ENCODE assay signal across 22 mouse cellular contexts in the genomic region with DNA sequence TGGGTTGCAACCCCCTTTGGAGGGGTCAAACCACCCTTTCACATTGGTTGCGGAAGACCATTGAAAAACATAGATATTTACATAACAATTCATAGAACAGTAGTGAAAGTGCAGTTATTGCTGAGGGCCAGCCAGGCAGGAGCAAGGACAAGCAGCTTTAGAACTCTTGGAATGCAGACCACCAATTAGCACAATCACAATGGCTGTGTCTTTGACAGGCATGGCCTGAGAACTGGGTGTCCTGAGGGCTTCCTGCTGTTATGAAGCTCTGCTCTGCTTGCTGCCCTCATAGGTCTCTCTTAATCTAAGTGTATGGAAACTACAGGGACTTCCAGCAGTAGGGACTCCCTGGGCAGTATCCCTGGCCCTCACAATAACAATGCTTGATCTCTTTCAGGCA.
"Had no signal": no experiment of that assay in that cellular context is flagged by ENCODE, and none has a peak within 500 bp of the region (broad histone marks: within the 10 kb centered on the region; RNA-seq: fewer than 3 reads in every experiment).

No protein-coding gene starts in this region.

- H3K9ac ChIP-seq: kidney, embryonic 15.5 days; limb, embryonic 12.5 days; limb, embryonic 15.5 days; liver, embryonic 12.5 days; liver, embryonic 15.5 days; midbrain, embryonic 15.5 days; neural tube, embryonic 13.5 days had no signal

- H3K27ac ChIP-seq: kidney, embryonic 15.5 days; limb, embryonic 12.5 days; limb, embryonic 15.5 days; liver, embryonic 12.5 days; liver, embryonic 15.5 days; midbrain, embryonic 15.5 days; neural tube, embryonic 13.5 days; stomach, postnatal 0 days had no signal

- H3K4me1 ChIP-seq: kidney, embryonic 15.5 days; limb, embryonic 12.5 days; limb, embryonic 15.5 days; liver, embryonic 12.5 days; liver, embryonic 15.5 days; midbrain, embryonic 15.5 days; neural tube, embryonic 13.5 days had no signal

- H3K9me3 ChIP-seq: kidney, embryonic 15.5 days; limb, embryonic 12.5 days; limb, embryonic 15.5 days; liver, embryonic 12.5 days; liver, embryonic 15.5 days; midbrain, embryonic 15.5 days; neural tube, embryonic 13.5 days had no signal

- H3K4me3 ChIP-seq: kidney, embryonic 15.5 days; limb, embryonic 12.5 days; limb, embryonic 15.5 days; liver, embryonic 12.5 days; liver, embryonic 15.5 days; midbrain, embryonic 15.5 days; neural tube, embryonic 13.5 days had no signal

- ATAC-seq: liver, embryonic 12.5 days; midbrain, embryonic 15.5 days had no signal

- DNase-seq: kidney, adult 8-10 months; kidney, postnatal 14 days; kidney, postnatal 4 days; left cerebral cortex, postnatal 4 days; lung, adult 2 months; lung, postnatal 14 days; lung, postnatal 4 days; right cerebral cortex, adult 18-20 months; right cerebral cortex, postnatal 14 days; right cerebral cortex, postnatal 4 days; thymus, adult 2 months; thymus, postnatal 14 days; thymus, postnatal 4 days had no signal

- H3K36me3 ChIP-seq: kidney, embryonic 15.5 days; limb, embryonic 12.5 days; limb, embryonic 15.5 days; liver, embryonic 12.5 days; liver, embryonic 15.5 days; midbrain, embryonic 15.5 days; neural tube, embryonic 13.5 days had no signal

- H3K4me2 ChIP-seq: kidney, embryonic 15.5 days; limb, embryonic 12.5 days; limb, embryonic 15.5 days; liver, embryonic 12.5 days; liver, embryonic 15.5 days; midbrain, embryonic 11.5 days; midbrain, embryonic 15.5 days; neural tube, embryonic 13.5 days had no signal

- H3K27me3 ChIP-seq: kidney, embryonic 15.5 days; limb, embryonic 12.5 days; limb, embryonic 15.5 days; liver, embryonic 12.5 days; liver, embryonic 15.5 days; midbrain, embryonic 15.5 days; neural tube, embryonic 13.5 days had no signal
